Mouse (Mus musculus) forebrain, postnatal 0 days (tissue): ENCODE measurements around the gene Mdm2. TPM values are rescaled to one million over a fixed set of nuclear protein-coding genes. Genes with fewer than 3 reads are reported as not detected.

Source experiments
- ATAC-seq: fragments of 200-750 bp; cut with Nextera tagmentation; 2 replicates; pipeline ENCODE4 v1.8.0; 2017; ENCODE audit warnings: mild to moderate bottlenecking, moderate library complexity
- DNase-seq: peaks from one replicate; pipeline ENCODE4 v3.0.0-alpha.2; 2015
- H3K27ac ChIP-seq: fragments of 300-500 bp; sonication (generic); 2 replicates; pipeline ENCODE4 v1.5.1; 2014; ENCODE audit warnings: low read depth, mild to moderate bottlenecking, antibody characterized with exemption, low read length, moderate library complexity, mixed read lengths
- H3K27me3 ChIP-seq: fragments of 300-500 bp; sonication (generic); 2 replicates; pipeline ENCODE4 v1.6.1; 2014; ENCODE audit warnings: mild to moderate bottlenecking, low read length, mixed read lengths; ENCODE audit not compliant: insufficient read depth
- H3K36me3 ChIP-seq: fragments of 300-500 bp; sonication (generic); 2 replicates; pipeline ENCODE4 v1.6.1; 2014; ENCODE audit warnings: mild to moderate bottlenecking, moderate library complexity; ENCODE audit not compliant: insufficient read depth
- H3K4me1 ChIP-seq: fragments of 300-500 bp; sonication (generic); 2 replicates; pipeline ENCODE4 v1.6.1; 2014; ENCODE audit warnings: antibody characterized with exemption; ENCODE audit not compliant: insufficient read depth
- H3K4me2 ChIP-seq: fragments of 300-500 bp; sonication (generic); 2 replicates; pipeline ENCODE4 v1.6.1; 2014; ENCODE audit warnings: low read depth, mild to moderate bottlenecking, moderate library complexity
- H3K4me3 ChIP-seq: fragments of 300-500 bp; sonication (generic); 2 replicates; pipeline ENCODE4 v1.5.1; 2014; ENCODE audit warnings: low read depth, low read length, mixed read lengths
- H3K9ac ChIP-seq: fragments of 300-500 bp; sonication (generic); 2 replicates; pipeline ENCODE4 v1.6.1; 2014; ENCODE audit warnings: mild to moderate bottlenecking
- H3K9me3 ChIP-seq: fragments of 300-500 bp; sonication (generic); 2 replicates; pipeline ENCODE4 v1.6.1; 2016; ENCODE audit warnings: low read length
- CTCF ChIP-seq: sonication (generic); IDR thresholded peaks from 2 replicates; pipeline ENCODE4 v1.5.1; 2016; ENCODE audit warnings: antibody characterized with exemption, control low read depth, low read depth
- WGBS: fragments of 180-500 bp; shearing (Covaris S2); extraction: QIAGEN DNeasy Blood & Tissue Kit; methylation state at CpG from one replicate; pipeline ENCODE4 v1.1.7; 2014; 5-methylcytosine and 5-hydroxymethylcytosine counted together
- polyA plus RNA-seq: library from polyadenylated mRNA; unstranded; fragments of >200 nt; fragmentation: Nextera tagmentation; extraction: Ambion mirVana; gene quantifications from 2 replicates; pipeline ENCODE4 v1.2.1, GENCODE M21; 2015
- total RNA-seq: library from RNA; depleted of rRNA; stranded (reverse); fragments of >200 nt; gene quantifications from 2 replicates; pipeline ENCODE4 v1.2.3, GENCODE M21; 2014

Gene Mdm2
- total and polyA plus RNA-seq, 2 experiments from 2014 or later: 30.2 to 77.3 TPM

DNA sequence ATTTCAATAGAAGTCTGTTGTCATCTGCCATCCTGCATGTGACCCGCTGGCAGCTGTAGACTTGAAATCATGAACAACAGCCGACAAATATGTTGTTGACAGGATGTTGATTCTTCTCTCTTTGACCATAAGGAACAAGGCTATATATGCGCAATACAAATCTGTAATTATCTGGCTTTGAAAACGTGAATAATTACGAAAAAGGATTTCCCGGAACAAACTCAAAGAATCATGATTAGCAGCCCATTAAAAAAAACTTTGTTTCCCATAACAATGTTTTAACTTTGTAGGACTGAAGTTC, 53.9 kb downstream of the Mdm2 start:
- Histone ChIP-seq H3K4me3 (no peak overlapping the region), H3K9me3 (no peaks in the 10 kb centered on the region), H3K27ac (no peak overlapping the region), H3K4me2 (no peak overlapping the region), H3K27me3 (no peaks in the 10 kb centered on the region), H3K36me3 (no peaks in the 10 kb centered on the region), H3K9ac (no peak overlapping the region), H3K4me1 (no peaks in the 10 kb centered on the region)
- DNase-seq (no peak), ATAC-seq (no peak)
- WGBS: 69% methylated on average over 6 of the region's 6 CpGs
- no peak for TF ChIP-seq CTCF

DNA sequence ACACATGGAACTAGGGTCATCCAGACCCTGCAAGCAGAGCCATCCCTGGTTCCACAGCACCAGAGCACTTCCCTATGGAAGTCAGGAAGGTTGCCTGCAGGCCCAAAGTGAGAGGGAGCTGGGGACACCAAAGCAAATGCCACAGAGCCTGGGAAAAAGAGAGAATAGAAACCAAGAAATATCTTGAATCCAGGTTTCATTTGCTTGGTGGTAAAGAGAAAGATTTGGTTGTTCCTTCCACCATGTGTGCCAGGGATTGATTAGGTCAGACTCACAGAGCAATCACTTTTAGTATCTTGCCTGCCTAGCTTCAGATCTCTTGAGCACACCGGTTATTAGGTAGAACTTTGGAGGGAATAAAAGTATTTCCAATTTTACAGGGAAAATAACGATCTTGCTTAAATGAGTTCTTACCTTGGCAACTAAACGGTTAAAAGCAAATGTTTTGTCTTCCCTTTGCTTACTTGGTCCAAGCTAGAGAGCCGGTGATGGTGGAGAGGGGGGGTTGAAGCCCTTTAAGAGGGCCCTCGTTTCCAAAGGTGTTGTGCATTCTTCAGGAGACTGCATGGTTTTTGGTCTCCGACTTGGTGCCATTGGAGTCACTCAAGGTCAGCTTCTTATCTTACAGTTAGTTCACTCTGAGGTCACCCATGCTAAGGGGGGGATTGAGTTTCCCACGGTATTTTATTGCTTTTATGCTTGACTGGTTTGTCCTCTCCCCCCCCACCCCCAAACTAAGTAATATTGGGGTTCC, 54.5 kb downstream of the Mdm2 start:
- H3K9ac ChIP-seq: no peak overlapping the region
- H3K4me2 ChIP-seq: no peak overlapping the region
- ATAC-seq (no peak), DNase-seq (no peak)
- no peak for TF ChIP-seq CTCF
- H3K4me3 ChIP-seq: no peak overlapping the region
- no peaks in the 10 kb centered on the region for H3K36me3 ChIP-seq
- H3K27me3 ChIP-seq: no peaks in the 10 kb centered on the region
- no peak overlapping the region for H3K27ac ChIP-seq
- no peaks in the 10 kb centered on the region for H3K9me3 ChIP-seq
- no peaks in the 10 kb centered on the region for H3K4me1 ChIP-seq
- 57% methylated on average over 7 of the region's 7 CpGs for WGBS

- TF ChIP-seq CTCF: no peak
- Histone ChIP-seq H3K9ac (no peak overlapping the region), H3K4me2 (no peak overlapping the region), H3K9me3 (no peaks in the 10 kb centered on the region), H3K36me3 (no peaks in the 10 kb centered on the region), H3K27me3 (no peaks in the 10 kb centered on the region), H3K4me1 (no peaks in the 10 kb centered on the region), H3K4me3 (no peak overlapping the region), H3K27ac (no peak overlapping the region)
- DNase-seq: no peak
- ATAC-seq: no peak
- WGBS: 81% methylated on average over 9 of the region's 9 CpGs
Measured at GRCm38 (mm10) chr10:117655460-117655859, 55.1 kb downstream of the Mdm2 start.

DNA sequence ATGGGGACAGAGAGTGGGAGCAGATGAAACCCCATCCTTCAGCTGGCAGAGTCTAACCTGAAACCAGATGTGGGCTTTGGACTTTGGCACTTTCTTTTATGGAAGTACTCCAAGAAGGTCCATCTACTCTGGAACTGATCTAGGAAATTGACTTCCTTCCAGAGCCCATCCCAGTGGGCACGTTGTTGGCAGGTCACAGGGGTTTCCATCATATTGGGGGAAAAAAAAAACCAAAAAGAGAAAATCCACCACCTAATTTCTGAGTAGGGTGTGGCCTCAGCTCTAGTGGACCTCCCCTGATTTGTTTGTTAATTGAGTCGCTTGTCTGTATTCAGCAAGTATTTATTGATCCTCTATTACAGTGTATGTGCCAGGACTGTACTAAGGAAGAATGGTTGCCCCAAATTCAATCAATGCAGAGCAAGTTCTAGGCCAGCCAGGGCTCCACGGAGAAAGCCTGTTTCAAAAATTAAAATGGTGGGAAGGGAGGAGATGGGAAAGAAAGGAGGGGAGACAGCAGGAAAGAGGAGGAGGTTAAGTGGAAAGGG, 55.9 kb downstream of the Mdm2 start:
- Histone ChIP-seq H3K27me3 (no peaks in the 10 kb centered on the region), H3K9ac (no peak overlapping the region), H3K4me1 (no peaks in the 10 kb centered on the region), H3K4me2 (no peak overlapping the region), H3K4me3 (no peak overlapping the region), H3K36me3 (no peaks in the 10 kb centered on the region), H3K27ac (no peak overlapping the region), H3K9me3 (no peaks in the 10 kb centered on the region)
- ATAC-seq (no peak), DNase-seq (no peak)
- no peak for TF ChIP-seq CTCF
- 79% methylated on average over 3 of the region's 3 CpGs for WGBS

GRCm38 (mm10) chr10:117653779-117654173, 56.8 kb downstream of the Mdm2 start:
- 93% methylated on average over 7 of the region's 7 CpGs for WGBS
- H3K27ac ChIP-seq: no peak overlapping the region
- no peak for TF ChIP-seq CTCF
- no peak overlapping the region for H3K4me2 ChIP-seq
- H3K36me3 ChIP-seq: no peaks in the 10 kb centered on the region
- H3K27me3 ChIP-seq: no peaks in the 10 kb centered on the region
- H3K4me1 ChIP-seq: no peaks in the 10 kb centered on the region
- no peaks in the 10 kb centered on the region for H3K9me3 ChIP-seq
- H3K9ac ChIP-seq: no peak overlapping the region
- no peak for DNase-seq
- ATAC-seq: no peak
- no peak overlapping the region for H3K4me3 ChIP-seq

DNA sequence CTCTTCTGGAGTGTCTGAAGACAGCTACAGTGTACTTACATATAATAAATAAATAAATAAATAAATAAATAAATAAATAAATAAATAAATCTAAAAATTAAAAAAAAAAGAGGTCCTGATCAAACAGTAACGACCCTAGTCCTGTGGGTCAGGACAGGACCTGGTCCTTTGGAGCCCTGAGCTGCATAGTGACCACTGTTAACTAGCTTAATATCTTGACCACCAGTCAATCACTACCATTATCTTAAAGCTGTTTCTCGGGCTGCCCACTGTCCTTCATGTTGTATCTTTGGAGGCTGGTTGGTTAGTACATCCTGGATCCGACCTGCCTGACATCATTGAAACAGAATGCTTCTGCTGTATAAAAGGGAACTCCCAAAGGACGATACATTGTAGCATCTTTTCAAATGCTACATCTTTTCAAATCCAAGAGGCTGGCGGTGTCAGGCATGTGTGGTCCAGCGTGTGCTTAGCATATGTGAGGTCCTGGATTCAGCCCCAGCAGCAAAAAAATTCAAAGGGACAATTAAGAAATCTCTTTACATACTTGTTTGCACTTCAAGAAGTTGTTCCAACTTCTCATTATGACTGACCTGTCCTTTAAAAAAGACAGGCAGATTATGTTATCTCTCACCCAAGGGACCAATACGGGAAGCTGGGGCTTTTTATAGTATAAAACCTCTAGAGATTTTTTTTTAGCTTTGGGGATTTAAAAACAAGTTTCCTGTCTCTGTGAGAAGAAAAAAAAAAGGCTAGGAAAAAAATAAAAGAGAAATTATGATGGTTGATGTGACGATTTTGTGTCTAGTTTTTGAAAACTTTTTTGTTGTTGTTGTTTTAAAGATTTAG, 57.4 kb downstream of the Mdm2 start:
- no peaks in the 10 kb centered on the region for H3K4me1 ChIP-seq
- no peak overlapping the region for H3K4me2 ChIP-seq
- H3K9me3 ChIP-seq: no peaks in the 10 kb centered on the region
- DNase-seq: no peak
- TF ChIP-seq CTCF: no peak
- no peak overlapping the region for H3K4me3 ChIP-seq
- H3K9ac ChIP-seq: no peak overlapping the region
- no peak overlapping the region for H3K27ac ChIP-seq
- no peaks in the 10 kb centered on the region for H3K27me3 ChIP-seq
- H3K36me3 ChIP-seq: no peaks in the 10 kb centered on the region
- ATAC-seq: no peak
- 74% methylated on average over 8 of the region's 8 CpGs for WGBS

DNA sequence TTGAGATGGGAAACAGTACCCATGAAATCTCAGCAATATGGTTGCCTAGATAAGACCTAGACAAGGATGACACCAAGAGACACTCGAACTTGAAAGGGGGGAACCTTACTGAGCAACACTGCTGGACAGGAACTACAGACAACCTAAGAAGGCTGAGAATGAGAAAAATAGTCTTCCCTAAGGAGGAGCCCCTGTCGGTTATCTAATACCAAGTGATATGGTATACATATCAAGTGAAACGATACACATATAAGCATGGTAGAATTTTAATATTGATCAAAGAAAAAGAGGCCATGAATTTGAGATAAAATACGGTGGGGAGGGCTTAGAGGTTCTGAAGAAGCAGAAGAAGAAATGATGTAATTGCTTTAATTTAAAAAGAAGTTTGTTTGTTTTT, 58.2 kb downstream of the Mdm2 start:
- no peak for TF ChIP-seq CTCF
- WGBS: 92% methylated on average over 4 of the region's 4 CpGs
- Histone ChIP-seq H3K4me1 (no peaks in the 10 kb centered on the region), H3K27ac (no peak overlapping the region), H3K4me2 (no peak overlapping the region), H3K27me3 (no peaks in the 10 kb centered on the region), H3K9ac (no peak overlapping the region), H3K9me3 (no peaks in the 10 kb centered on the region), H3K36me3 (no peaks in the 10 kb centered on the region), H3K4me3 (no peak overlapping the region)
- DNase-seq: no peak
- no peak for ATAC-seq
